In genomic region chr16:49982180-49982579, GRCm38 (mm10) we compare ENCODE assay signal across 11 mouse cellular contexts.
DNase-seq lines count a peak whose midpoint lies in the region; ATAC-seq and TF ChIP-seq lines count a peak whose summit lies in the region.
"Had no signal": no experiment of that assay in that cellular context is flagged by ENCODE, and none has a peak within 500 bp of the region (broad histone marks: within the 10 kb centered on the region; RNA-seq: fewer than 3 reads in every experiment).

No protein-coding gene starts in this region.

- ATAC-seq in CD4-positive, CD25-positive, alpha-beta regulatory T cell, adult 4 months = peak; percentile 76

- peak; percentile 31 for DNase-seq in layer of hippocampus, adult 11-12 months (ENCODE audit: low spot score)
- no peak for DNase-seq in layer of hippocampus, adult 2 months (ENCODE audit: low spot score in 2 of 2)
- peak; percentile 29 to 48 for DNase-seq in cerebellum, adult 18-20 months
- DNase-seq in monocyte, adult 2 months (ENCODE audit: low read depth in 1 of 2, low spot score in 2 of 2) = peak; percentile 75 to 80
- DNase-seq in left cerebral cortex, adult 18-20 months (ENCODE audit: low spot score in 2 of 2) = no peak
- no peak for DNase-seq in MN1 (ENCODE audit: low spot score)

- TF ChIP-seq CTCF in layer of hippocampus, adult 2 months (conservative IDR thresholded peaks at IDR 0.05) = no peak

- H3K4me3 ChIP-seq in layer of hippocampus, adult 2 months = no peak overlapping the region
- H3K4me3 ChIP-seq: heart, embryonic 13.5 days; liver, embryonic 15.5 days; neural tube, embryonic 15.5 days had no signal

- no peak overlapping the region for H3K27ac ChIP-seq in layer of hippocampus, adult 2 months
- H3K27ac ChIP-seq: heart, embryonic 13.5 days; kidney, postnatal 0 days; liver, embryonic 15.5 days; neural tube, embryonic 15.5 days had no signal

Comparison
In these comparisons a context has a peak if more than half of its experiments do, and no peak if none do; other contexts are left out.
1. DNase-seq: peak in layer of hippocampus, adult 11-12 months (single experiment), cerebellum, adult 18-20 months (2 of 2) and monocyte, adult 2 months (2 of 2); none in layer of hippocampus, adult 2 months (0 of 2), left cerebral cortex, adult 18-20 months (0 of 2) and MN1 (single experiment).